Mouse (Mus musculus): Measurements from ENCODE around the gene Klhdc10. TPM values are rescaled to one million over a fixed set of nuclear protein-coding genes. Genes with fewer than 3 reads are reported as not detected.

Klhdc10 gene
- polyA plus RNA-seq, 1 experiment = 8.2 TPM

DNA sequence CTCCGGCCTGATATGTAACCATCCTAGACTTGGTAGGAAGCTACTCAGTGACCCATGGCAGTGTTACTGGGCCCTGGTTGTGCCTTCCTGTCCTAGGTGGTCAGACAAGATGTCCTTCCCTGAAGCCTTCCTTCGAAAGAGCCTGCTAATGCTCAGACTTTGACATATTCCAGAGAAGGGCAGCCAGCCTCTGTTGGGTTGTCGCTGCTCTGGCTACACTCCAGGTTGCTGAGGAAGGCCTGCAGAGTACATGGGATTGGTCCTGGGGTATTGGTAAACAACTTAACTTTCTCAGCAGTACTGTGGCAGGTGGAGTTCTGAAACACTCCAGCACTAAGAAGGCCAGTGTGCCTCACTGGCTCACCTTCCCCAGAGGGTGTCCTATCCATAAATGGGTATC lies 77.8 kb downstream of the Klhdc10 start:
- H3K36me3 ChIP-seq (replicated peaks; ENCODE audit: low read length) = peaks cover 80% of the 10 kb centered on the region
- TF ChIP-seq FLI1 (IDR thresholded peaks at IDR 0.05; ENCODE audit: low read length) = no peak
- no peak for TF ChIP-seq GATA1 (IDR thresholded peaks at IDR 0.05; ENCODE audit: borderline replicate concordance, low read length)
- no peak overlapping the region for H3K4me3 ChIP-seq (replicated peaks)
- H3K27me3 ChIP-seq (replicated peaks) = no peaks in the 10 kb centered on the region
- H3K9me3 ChIP-seq = no peaks in the 10 kb centered on the region
- H3K4me1 ChIP-seq = no peaks in the 10 kb centered on the region

DNA sequence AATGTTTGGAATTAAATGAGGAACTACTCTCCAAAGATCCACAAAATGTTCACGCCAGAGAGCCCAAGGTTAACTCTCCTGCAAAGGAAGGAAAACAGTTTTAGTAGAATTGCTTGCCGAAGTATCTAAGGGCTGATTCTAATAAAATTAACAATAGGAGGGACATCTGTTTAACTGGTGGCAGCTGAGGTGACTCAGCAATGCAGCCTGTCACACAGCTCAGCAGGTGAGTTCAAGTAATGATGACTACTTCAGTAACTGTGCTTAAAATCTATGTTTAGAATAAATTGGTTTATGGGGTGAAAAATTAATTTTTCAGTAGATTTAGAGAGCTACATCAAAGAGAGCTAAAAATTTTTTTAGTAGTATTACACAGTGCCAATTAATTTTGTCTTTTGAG lies 81.2 kb downstream of the Klhdc10 start:
- no peaks in the 10 kb centered on the region for H3K27me3 ChIP-seq (replicated peaks)
- no peak overlapping the region for H3K4me3 ChIP-seq (replicated peaks)
- TF ChIP-seq FLI1 (IDR thresholded peaks at IDR 0.05; ENCODE audit: low read length) (no peak), GATA1 (IDR thresholded peaks at IDR 0.05; ENCODE audit: borderline replicate concordance, low read length) (no peak)
- no peaks in the 10 kb centered on the region for H3K9me3 ChIP-seq
- H3K4me1 ChIP-seq = no peaks in the 10 kb centered on the region
- H3K36me3 ChIP-seq (replicated peaks; ENCODE audit: low read length) = peaks cover 100% of the 10 kb centered on the region

DNA sequence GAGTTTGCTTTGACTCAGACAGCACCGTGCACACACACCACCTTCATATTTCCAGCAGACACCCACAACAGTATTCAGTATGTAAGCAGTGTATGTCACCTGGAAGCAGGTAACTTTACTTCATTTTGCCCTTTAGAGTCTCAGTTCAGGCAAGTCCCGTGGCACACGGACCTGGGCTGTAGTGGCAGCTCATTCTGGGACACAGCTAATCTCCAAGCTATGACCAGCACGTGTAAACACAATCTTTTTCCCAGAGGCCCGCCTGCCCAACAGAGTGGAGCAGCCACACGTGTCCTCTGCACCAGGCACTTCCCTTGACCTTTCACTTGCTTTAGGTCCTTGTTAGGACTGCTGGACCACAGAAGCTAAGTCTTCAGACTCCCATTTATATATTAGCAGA lies 84.8 kb downstream of the Klhdc10 start:
- TF ChIP-seq GATA1 (IDR thresholded peaks at IDR 0.05; ENCODE audit: borderline replicate concordance, low read length) (no peak), FLI1 (IDR thresholded peaks at IDR 0.05; ENCODE audit: low read length) (no peak)
- peaks cover 98% of the 10 kb centered on the region for H3K36me3 ChIP-seq (replicated peaks; ENCODE audit: low read length)
- no peaks in the 10 kb centered on the region for H3K4me1 ChIP-seq
- H3K4me3 ChIP-seq (replicated peaks) = no peak overlapping the region
- H3K27me3 ChIP-seq (replicated peaks) = no peaks in the 10 kb centered on the region
- H3K9me3 ChIP-seq = no peaks in the 10 kb centered on the region

DNA sequence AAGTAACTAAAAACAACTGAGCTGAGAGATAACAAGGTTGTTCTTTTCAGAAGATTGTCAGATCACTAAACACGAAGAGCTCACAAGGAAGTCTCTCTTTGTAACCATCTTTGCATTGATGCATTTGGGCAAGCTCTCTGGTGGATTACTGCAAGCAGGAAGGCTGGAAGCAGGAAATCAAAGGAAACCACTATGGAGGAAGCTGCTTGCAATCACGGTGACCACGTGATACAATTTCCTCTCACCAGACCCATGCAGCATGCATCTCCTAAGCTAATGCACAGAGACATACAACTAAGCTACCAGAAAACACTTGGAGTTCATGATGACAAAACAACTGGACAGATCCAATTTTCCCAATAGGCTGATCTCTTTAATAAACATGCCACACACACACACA lies 97.4 kb downstream of the Klhdc10 start:
- H3K27me3 ChIP-seq (replicated peaks) = no peaks in the 10 kb centered on the region
- H3K4me3 ChIP-seq (replicated peaks) = no peak overlapping the region
- H3K36me3 ChIP-seq (replicated peaks; ENCODE audit: low read length) = peaks cover 89% of the 10 kb centered on the region
- peaks cover 8% of the 10 kb centered on the region for H3K4me1 ChIP-seq
- no peaks in the 10 kb centered on the region for H3K9me3 ChIP-seq
- TF ChIP-seq FLI1 (IDR thresholded peaks at IDR 0.05; ENCODE audit: low read length) (no peak), GATA1 (IDR thresholded peaks at IDR 0.05; ENCODE audit: borderline replicate concordance, low read length) (no peak)

Other genes starting within 250 kb of the Klhdc10 start
- gene Ube2h, start 97.3 kb upstream of the Klhdc10 start, polyA plus RNA-seq (2012; ENCODE audit: insufficient read depth, low replicate concordance) = 20.5 and 26.8 TPM in 2 replicates
- 51.0 and 80.3 TPM in 2 replicates for gene Zc3hc1, start 10.8 kb upstream of the Klhdc10 start, polyA plus RNA-seq (2012; ENCODE audit: insufficient read depth, low replicate concordance)
- gene Tmem209, start 107.9 kb downstream of the Klhdc10 start, polyA plus RNA-seq (2012; ENCODE audit: insufficient read depth, low replicate concordance) = 1.7 TPM in 1 of 2 replicates, not detected in the other
- not detected in 2 replicates for gene Ssmem1, start 108.0 kb downstream of the Klhdc10 start, polyA plus RNA-seq (2012; ENCODE audit: insufficient read depth, low replicate concordance)
- gene Cpa2, start 139.7 kb downstream of the Klhdc10 start, polyA plus RNA-seq (2012; ENCODE audit: insufficient read depth, low replicate concordance) = not detected in 2 replicates
- gene Cpa4, start 166.5 kb downstream of the Klhdc10 start, polyA plus RNA-seq (2012; ENCODE audit: insufficient read depth, low replicate concordance) = not detected in 2 replicates
- not detected in 2 replicates for gene Cpa5, start 209.1 kb downstream of the Klhdc10 start, polyA plus RNA-seq (2012; ENCODE audit: insufficient read depth, low replicate concordance)
- gene Cpa1, start 237.3 kb downstream of the Klhdc10 start, polyA plus RNA-seq (2012; ENCODE audit: insufficient read depth, low replicate concordance) = not detected in 2 replicates